Mouse (Mus musculus) gastrocnemius, postnatal 10 days (tissue): ENCODE measurements around the gene Klhl5. TPM values are rescaled to one million over a fixed set of nuclear protein-coding genes. Genes with fewer than 3 reads are reported as not detected.
A peak's percentile ranks its signal among the peaks of the same experiment; 100 is the strongest.

Experiments
- DNase-seq: peaks from one replicate; pipeline ENCODE4 v3.0.0; 2021; ENCODE audit warnings: mixed read lengths
- total RNA-seq, 2 experiments: library from RNA; stranded (reverse); gene quantifications; 2 replicates each; pipeline ENCODE4 v1.2.3; 2021

Klhl5 gene
- total RNA-seq, 2 experiments from 2014 or later, result 12.1 to 15.1 TPM

GRCm38 (mm10) chr5:65199346-65200128 is 92.2 kb downstream of the Klhl5 start, which contains the start of gene Wdr19:
Wdr19 (plus strand) TSS chr5:65199696.
- peak; percentile 93 for DNase-seq

- DNase-seq, result no peak
These were observed 97.4 kb downstream of the Klhl5 start for GRCm38 (mm10) chr5:65204726-65205125.

GRCm38 (mm10) chr5:65213321-65213720 is 106.0 kb downstream of the Klhl5 start:
- peak; percentile 53 for DNase-seq

Other genes with a start within 250 kb of the Klhl5 start
- under 1 TPM; 0.68 to 0.75 TPM for gene Tlr1, start 174.0 kb upstream of the Klhl5 start, total RNA-seq
- 1 to 10 TPM; 1.8 to 2.3 TPM for gene Tlr6, start 147.4 kb upstream of the Klhl5 start, total RNA-seq
- gene Fam114a1, start 137.5 kb upstream of the Klhl5 start, total RNA-seq, result 10 to 100 TPM; 38.2 to 48.7 TPM
- under 1 TPM in 1 of 2 experiments, not detected in 1; 0.23 TPM for gene Tmem156, start 15.4 kb upstream of the Klhl5 start, total RNA-seq
- 1 to 10 TPM; 2.3 to 3.1 TPM for gene Wdr19, start 92.2 kb downstream of the Klhl5 start, total RNA-seq
- 10 to 100 TPM; 21.5 to 26.1 TPM for gene Rfc1, start 228.1 kb downstream of the Klhl5 start, total RNA-seq
- under 1 TPM; 0.45 to 0.79 TPM for gene Klb, start 240.8 kb downstream of the Klhl5 start, total RNA-seq